Mouse (Mus musculus): ENCODE measurements at regions not wholly inside any gene's neighbourhood (a gene's known extent, or its start where the extent isn't known, plus 50 kb on each side); places are given as distances from the start of the nearest gene placed in this dataset.

- no peak for DNase-seq
Measured at GRCm38 (mm10) chr16:53480664-53481063, 1026.8 kb upstream of the Alcam start.

DNA sequence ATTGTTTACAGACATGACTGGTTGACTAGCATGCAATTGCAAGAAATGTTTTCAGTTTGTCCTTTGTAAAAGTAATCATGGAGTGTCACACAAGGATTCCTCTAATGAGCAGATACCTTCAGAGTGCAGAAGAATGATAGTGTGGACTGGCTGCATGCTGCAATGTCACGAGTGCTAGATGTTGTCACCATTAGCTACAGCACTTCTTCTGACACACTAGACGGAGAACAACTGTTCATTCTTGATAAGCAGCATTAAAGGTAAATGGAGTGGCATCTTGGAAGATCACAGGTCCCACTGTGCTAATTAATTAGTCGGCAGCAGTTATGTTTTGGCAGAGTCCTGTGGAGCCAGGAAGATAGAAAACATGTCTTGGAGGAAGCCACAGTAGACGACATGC is 985.6 kb upstream of the Alcam start:
- no peak for DNase-seq

GRCm38 (mm10) chr16:53418416-53418815 is 964.5 kb upstream of the Alcam start:
- no peak for DNase-seq

- DNase-seq, result no peak
Measured at GRCm38 (mm10) chr16:53385176-53385575, 931.3 kb upstream of the Alcam start.

GRCm38 (mm10) chr16:53342153-53342552 is 888.3 kb upstream of the Alcam start:
- no peak for DNase-seq

- no peak for DNase-seq
Measured at GRCm38 (mm10) chr16:53326353-53326752, 872.5 kb upstream of the Alcam start.

- no peak for DNase-seq
Measured at GRCm38 (mm10) chr16:53292081-53292480, 838.2 kb upstream of the Alcam start.

GRCm38 (mm10) chr16:53282014-53282413 is 828.1 kb upstream of the Alcam start:
- DNase-seq, result no peak

DNA sequence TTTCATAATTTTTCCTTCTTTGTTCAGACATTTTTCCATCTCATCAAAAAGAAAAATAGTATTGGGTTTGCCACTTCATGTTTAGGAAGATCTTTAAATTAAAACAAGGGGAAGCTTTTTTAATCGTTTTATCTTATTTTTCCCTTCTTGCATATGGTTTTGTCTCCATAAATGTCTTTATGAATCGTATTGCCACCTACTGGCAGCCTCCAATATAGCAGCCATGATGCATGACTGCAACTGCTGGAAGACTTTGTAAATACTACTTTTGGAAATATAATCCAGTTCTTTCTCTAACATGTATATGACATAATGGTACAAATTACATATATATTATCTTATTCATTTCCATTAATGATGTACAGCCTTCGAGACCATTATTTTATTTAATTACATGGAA is 812.2 kb upstream of the Alcam start:
- peak; percentile 70 for DNase-seq

GRCm38 (mm10) chr16:53245365-53245764 is 791.5 kb upstream of the Alcam start:
- no peak for DNase-seq

DNA sequence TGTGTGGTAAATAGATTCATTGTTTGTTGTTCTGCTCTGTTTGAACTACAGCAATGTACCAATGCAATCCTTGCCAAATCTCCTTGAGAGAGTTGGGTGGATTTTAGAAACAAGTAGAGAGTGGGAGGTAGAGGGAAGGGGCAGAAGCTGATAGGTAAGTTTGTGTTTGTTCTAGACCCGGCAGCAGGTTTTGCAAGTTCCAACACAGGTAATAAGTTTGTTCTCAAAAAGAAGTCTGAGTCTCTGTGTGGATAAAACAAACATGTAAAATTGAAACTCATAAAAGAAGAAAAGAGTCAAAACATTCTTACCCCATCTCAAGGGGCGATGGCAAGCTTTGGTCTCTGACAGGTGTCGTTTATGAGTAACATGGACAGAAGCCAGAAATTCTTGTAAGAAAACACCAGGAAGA is 788.3 kb upstream of the Alcam start:
- no peak for DNase-seq

DNA sequence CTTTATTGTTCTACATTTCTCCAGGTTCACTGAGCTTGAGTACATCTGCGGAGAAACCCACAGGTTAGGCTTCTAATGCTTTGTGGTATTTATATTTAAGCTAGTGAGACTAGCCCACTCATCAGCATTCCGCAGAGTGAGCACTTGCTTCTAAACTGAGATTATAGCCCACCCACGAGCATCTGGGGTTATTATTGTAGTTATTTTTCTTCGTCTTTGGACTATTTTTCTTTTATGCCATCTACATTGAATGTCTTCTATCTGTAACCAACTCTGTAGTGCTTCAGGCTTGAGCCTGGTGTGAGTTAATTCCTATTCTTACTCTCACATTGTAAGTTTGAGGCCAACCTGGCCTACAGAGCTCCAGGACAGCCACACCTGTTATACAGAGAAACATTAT is 765.0 kb upstream of the Alcam start:
- DNase-seq, result no peak

DNA sequence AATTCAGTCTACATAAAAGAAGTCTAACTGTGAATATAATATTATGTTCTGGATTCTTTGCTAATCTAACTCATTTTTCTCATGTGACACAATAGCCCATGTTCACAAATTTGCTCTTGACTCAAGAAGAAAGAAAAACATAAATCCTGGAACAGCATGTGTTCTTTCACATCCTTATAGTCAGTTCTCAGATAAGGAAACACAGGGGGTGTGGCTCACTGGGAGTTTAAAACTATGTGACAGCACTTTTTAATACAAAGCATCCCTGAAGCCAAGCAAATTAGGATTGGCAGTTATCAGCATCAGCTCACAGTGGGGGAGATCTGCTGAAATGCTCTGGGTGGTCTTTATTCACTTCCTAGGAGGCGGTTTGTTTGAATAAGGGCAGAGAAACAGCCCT is 747.6 kb upstream of the Alcam start:
- DNase-seq, result no peak

DNA sequence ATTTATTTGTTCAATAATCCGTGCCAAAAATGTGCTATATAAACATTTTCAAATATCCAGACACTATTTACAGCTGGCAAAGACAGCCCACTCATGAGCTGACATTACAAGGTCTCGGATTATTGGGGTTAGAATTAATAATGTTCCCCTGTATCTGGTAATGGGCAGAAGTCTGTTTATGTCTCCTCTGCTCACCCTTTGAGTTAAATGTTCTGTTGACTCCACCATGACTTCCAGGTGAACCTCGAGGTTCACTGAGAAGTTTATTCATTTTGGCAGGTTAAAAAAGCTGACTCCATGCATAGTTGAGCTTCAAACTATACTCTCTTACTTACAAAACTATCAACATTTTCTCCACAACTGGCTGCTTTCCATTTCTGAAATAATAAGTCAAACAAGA is 732.6 kb upstream of the Alcam start:
- no peak for DNase-seq

DNA sequence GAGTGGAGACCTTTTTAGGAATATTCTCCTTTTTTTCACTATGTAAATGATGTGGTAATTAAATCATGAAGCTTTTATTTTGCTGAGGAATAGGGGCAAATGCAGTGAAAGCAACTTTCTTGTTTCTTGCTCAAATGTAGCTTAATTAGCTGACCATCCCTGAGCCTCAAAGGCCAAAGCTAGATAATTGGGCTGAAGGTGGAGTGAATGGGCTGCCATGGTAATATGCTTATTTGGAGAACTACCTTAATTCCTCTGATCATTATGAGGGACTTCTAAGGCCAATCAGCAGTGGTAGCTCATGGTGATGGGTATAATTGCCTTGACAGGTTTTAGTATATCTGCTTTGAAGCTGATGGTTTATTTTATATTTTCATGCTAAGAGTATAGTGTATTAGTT is 702.5 kb upstream of the Alcam start:
- DNase-seq, result no peak

GRCm38 (mm10) chr16:53130677-53131076 is 676.8 kb upstream of the Alcam start:
- DNase-seq, result no peak

DNA sequence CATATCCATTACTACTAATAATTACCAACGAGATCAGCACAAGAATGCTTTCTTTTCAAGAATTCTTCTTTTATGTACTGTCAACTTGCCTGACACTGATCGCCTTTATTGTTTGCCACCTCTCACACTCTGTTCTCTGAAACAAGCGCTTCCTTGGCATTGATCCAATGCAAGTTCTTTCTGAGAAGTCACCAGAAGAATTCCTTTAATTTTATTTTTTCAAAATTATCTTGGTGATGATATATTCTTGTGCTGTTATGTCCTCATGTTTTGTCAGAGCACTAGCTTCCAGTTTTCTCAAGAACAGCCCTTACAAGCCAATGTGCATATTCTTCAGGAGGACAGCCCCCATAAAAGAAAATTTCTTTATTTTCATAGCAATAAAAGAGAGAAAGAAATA is 654.9 kb upstream of the Alcam start:
- DNase-seq, result no peak

DNA sequence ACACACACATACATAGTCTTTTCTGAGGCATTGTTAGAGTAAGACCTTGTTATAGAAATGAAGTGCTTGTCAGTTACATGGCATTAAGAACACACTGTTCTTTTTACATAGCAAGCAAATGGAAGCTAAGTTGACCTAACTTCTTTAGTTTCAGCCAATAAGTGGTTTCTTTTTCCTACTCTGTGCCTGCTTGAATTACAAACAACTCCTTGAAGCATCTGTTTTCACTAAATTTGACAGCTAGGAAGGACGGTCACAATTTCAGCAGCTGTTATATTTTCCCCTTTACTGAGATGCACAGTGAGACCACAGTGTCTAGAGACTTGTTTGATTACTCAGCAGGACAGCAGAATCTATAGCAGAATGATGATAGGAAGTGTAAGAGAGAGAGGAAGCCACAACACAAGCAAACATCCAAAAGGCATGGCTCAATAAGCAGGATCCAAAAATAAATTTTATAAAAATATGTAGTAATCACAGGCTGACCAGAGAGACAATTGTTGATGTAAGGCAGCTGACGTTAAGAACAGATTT is 641.6 kb upstream of the Alcam start:
- DNase-seq, result no peak

- DNase-seq, result no peak
Measured at GRCm38 (mm10) chr16:53073856-53074568, 620.1 kb upstream of the Alcam start.

DNA sequence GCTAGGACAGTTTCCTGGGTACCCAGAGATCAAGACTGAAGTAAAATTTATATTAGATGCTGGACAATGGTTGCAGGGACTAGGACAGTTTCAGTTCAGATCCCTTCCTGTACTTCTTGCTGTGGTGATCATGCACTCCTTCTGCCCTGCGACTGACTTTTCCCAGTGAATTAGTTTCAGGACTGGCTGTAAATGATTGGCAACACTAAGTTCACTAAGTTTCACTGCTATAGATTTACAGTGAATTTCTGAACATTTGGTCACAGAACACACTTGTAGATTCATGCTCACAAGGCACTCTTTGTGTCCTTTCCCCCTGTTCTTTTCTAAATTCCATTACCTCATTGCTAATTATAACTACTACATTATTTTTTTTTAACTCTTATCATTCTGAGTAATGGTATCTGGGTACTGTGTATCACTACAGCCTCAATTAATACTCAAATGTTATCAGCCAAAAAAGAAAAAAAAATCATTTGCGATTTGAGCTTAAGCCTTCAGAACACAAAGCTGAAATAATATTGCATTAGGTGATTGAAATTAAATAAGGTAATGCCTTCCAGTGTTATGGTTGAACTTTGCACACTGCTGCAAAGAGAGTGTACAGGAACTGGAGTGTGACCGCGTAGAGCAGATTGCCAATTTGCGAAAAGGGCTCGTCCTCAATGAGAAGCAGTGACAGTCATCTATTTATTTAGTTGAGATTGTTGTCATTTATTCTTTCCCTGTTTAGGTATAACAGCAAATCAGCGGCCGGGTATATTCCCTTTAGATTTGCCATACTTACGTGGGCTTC is 618.2 kb upstream of the Alcam start:
- no peak for DNase-seq

GRCm38 (mm10) chr16:53064151-53064550 is 610.3 kb upstream of the Alcam start:
- DNase-seq, result no peak

GRCm38 (mm10) chr16:53063061-53063460 is 609.2 kb upstream of the Alcam start:
- DNase-seq, result no peak

GRCm38 (mm10) chr16:53026056-53026455 is 572.2 kb upstream of the Alcam start:
- DNase-seq, result no peak

DNA sequence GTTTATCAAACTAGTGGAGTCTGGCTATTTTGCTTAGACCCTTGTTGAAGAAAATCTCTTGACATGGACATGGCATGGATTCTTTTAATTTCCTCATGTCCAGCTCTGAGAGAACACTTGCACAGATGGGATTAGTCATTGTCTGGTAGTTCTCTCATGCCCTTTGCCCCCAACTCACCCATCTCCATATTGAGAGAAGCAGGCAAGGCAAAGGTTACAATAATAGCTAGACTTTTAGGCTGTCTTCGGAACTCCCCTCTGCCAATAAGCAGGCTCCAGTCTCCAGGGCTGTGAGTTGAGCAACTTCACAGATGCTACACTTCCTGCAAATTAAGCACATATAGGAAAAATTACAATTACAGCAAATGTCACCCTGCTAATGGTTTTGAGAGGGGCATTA is 558.0 kb upstream of the Alcam start:
- DNase-seq, result peak; percentile 33
